Comparison of ENCODE assay signal across 9 mouse cellular contexts in the genomic region with DNA sequence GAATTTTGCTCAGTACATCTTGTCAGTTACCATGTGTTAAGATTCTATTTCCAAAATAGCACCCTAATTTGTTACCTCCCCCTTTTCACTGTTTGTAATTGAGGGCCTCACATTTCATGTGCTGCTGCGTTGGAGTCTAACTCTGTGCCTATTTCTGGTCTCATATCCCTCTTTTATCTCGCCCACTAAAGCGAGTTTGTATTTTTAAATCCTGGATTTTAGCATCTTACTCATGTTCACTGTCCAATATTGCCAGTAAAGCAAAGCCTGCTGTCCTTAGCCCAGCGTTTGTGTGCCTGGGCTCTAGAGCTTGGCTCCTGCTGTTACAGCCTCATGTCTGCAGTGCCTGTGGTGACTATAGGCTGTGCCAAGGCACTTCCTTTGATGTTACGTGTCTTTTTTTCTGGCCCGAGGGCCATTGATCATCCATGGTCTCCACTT.
DNase-seq lines count a peak whose midpoint lies in the region.
"Had no signal": no experiment of that assay in that cellular context is flagged by ENCODE, and none has a peak within 500 bp of the region (broad histone marks: within the 10 kb centered on the region; RNA-seq: fewer than 3 reads in every experiment).

No protein-coding gene starts in this region.

- DNase-seq in adrenal gland, adult 2 months: peak; percentile 45
- no peak for DNase-seq in adrenal gland, postnatal 4 days (ENCODE audit: low spot score in 2 of 2)
- DNase-seq in heart, adult 8-10 months (ENCODE audit: low spot score): peak; percentile 34
- DNase-seq in heart, postnatal 14 days: no peak
- peak; percentile 26 to 52 for DNase-seq in right cerebral cortex, adult 2 months (ENCODE audit: low spot score in 2 of 2)
- DNase-seq in right cerebral cortex, postnatal 4 days: no peak
- DNase-seq in spleen, adult 12 weeks (ENCODE audit: low spot score): no peak
- DNase-seq in urinary bladder, postnatal 10 days (ENCODE audit: low spot score): no peak
- DNase-seq: spleen, adult 18-20 months had no signal

- intact Hi-C loops in heart, postnatal 14 days (cut with DNase I): no loop called here

Comparison
In these comparisons a context has a peak if more than half of its experiments do, and no peak if none do; other contexts are left out.
1. DNase-seq: peak in adrenal gland, adult 2 months (single experiment), heart, adult 8-10 months (single experiment) and right cerebral cortex, adult 2 months (2 of 2); none in adrenal gland, postnatal 4 days (0 of 2), heart, postnatal 14 days (0 of 2), right cerebral cortex, postnatal 4 days (single experiment), spleen, adult 12 weeks (single experiment) and urinary bladder, postnatal 10 days (single experiment).